Mouse (Mus musculus): Measurements from ENCODE around the gene Zfp772. TPM values are rescaled to one million over a fixed set of nuclear protein-coding genes. Genes with fewer than 3 reads are reported as not detected.
A peak's percentile ranks its signal among the peaks of the same experiment; 100 is the strongest.
"Not testable (repeated sequence)": the region's sequence is repeated elsewhere in the genome, so short reads cannot be mapped to it uniquely, and the experiment has no call there.

Gene Zfp772
- not detected in 2 replicates for polyA plus RNA-seq (2012; ENCODE audit: insufficient read depth, low replicate concordance)

GRCm38 (mm10) chr7:7209313-7210151 lies at the start of gene Zfp772:
Gene Zfp772 (minus strand): TSS chr7:7209998.
- not testable (repeated sequence) for H3K27me3 ChIP-seq (replicated peaks); H3K4me1 ChIP-seq; H3K9me3 ChIP-seq
- Histone ChIP-seq H3K36me3 (replicated peaks; ENCODE audit: low read length) (peaks cover 10% of the 10 kb centered on the region), H3K4me3 (replicated peaks) (peak within 1 kb of the TSS; percentile 82)

- H3K4me1 ChIP-seq; H3K9me3 ChIP-seq; H3K27me3 ChIP-seq (replicated peaks); H3K4me3 ChIP-seq (replicated peaks); H3K36me3 ChIP-seq (replicated peaks; ENCODE audit: low read length): not testable (repeated sequence)
These were observed 37.4 kb upstream of the Zfp772 start, which contains the start of gene Vmn2r29 for GRCm38 (mm10) chr7:7247228-7247627. Gene Vmn2r29 (minus strand): TSS chr7:7247328.

DNA sequence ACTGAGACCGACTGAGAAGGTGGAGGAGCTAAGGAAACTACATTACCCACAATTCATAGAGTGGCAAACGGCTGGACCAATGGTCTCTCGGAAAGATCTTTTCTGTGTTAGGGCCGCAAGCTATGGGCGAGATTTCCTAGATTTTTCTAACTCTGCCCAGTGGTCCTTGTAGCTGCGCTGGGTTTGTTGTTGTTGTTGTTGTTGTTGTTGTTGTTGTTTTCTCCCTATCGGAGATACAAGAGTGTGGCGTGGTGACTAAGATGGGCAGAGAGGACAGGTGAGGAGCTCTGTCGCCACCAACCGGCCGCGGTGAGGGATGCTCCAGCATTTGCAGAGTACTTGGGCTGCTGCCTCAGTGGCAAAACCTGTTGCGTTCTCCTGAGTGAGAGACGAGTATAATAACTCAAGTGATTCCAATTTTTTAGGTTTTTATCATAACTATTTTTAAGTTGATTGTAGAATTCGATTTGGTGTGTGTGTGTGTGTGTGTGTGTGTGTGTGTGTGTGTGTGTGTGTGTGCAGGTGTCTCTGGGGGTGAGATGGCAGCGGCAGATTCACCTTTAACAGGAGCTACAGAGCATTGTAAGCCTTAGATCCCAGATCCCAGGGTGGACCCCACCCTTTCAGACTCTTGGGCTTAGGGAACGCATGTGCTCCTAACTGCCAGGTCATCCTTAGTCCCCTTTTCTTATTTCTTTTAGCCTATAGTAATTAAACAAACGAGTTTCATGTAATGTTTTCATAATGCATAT lies 21.4 kb downstream of the Zfp772 start:
- H3K9me3 ChIP-seq: no peaks in the 10 kb centered on the region
- no peaks in the 10 kb centered on the region for H3K27me3 ChIP-seq (replicated peaks)
- peak overlapping the region; percentile 90 for H3K4me3 ChIP-seq (replicated peaks)
- no peaks in the 10 kb centered on the region for H3K36me3 ChIP-seq (replicated peaks; ENCODE audit: low read length)
- TF ChIP-seq GATA1 (IDR thresholded peaks at IDR 0.05; ENCODE audit: borderline replicate concordance, low read length) (no peak), FLI1 (IDR thresholded peaks at IDR 0.05; ENCODE audit: low read length) (no peak)
- peaks cover 7% of the 10 kb centered on the region for H3K4me1 ChIP-seq

DNA sequence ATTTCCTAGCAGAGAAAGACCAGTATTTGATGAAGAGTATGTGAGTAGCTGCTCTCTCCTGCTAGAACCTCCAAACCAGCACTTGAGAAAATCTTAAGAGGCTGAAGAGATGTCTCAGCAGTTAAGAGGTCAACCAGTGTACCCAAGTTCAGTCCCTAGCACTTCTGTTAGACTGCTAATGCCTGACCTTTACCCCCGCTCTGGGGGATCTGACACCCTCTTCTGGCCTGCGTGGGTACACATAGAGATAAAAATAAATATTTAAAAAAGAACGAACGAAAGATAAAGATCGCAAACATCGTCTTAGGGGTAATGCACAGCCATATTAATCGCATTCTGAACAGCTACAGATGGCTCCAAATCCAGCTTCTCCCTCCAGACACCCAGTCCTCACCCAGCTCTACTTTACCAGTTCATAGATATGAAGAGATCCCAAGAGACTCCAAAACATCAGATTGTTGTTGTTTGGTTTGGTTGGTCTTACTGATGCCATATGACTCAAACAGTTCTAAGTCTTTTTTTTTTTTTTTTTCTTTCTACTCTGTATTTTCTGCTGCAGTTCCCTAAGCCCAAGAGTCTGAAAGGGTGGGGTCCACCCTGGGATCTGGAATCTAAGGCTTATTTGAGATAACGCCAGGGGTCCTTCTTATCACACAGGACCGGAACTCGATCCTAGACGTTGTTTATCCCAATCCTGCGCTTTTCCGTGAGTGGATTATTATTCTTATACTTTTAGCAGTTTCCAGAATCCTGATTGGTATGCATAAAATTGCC lies 22.2 kb downstream of the Zfp772 start:
- peak overlapping the region; percentile 90 for H3K4me3 ChIP-seq (replicated peaks)
- no peak for TF ChIP-seq FLI1 (IDR thresholded peaks at IDR 0.05; ENCODE audit: low read length)
- no peak for TF ChIP-seq GATA1 (IDR thresholded peaks at IDR 0.05; ENCODE audit: borderline replicate concordance, low read length)
- H3K9me3 ChIP-seq: no peaks in the 10 kb centered on the region
- peaks cover 7% of the 10 kb centered on the region for H3K4me1 ChIP-seq
- no peaks in the 10 kb centered on the region for H3K27me3 ChIP-seq (replicated peaks)
- peaks cover 7% of the 10 kb centered on the region for H3K36me3 ChIP-seq (replicated peaks; ENCODE audit: low read length)

- Histone ChIP-seq H3K4me3 (replicated peaks) (no peak overlapping the region), H3K4me1 (peaks cover 7% of the 10 kb centered on the region), H3K9me3 (no peaks in the 10 kb centered on the region), H3K27me3 (replicated peaks) (no peaks in the 10 kb centered on the region), H3K36me3 (replicated peaks; ENCODE audit: low read length) (peaks cover 24% of the 10 kb centered on the region)
- TF ChIP-seq GATA1 (IDR thresholded peaks at IDR 0.05; ENCODE audit: borderline replicate concordance, low read length): no peak
- no peak for TF ChIP-seq FLI1 (IDR thresholded peaks at IDR 0.05; ENCODE audit: low read length)
These were observed 23.9 kb downstream of the Zfp772 start for GRCm38 (mm10) chr7:7185897-7186296.

GRCm38 (mm10) chr7:7171227-7172147 lies 38.3 kb downstream of the Zfp772 start, which contains the start of gene Zfp418:
Gene Zfp418 (plus strand): TSS chr7:7171330.
- Histone ChIP-seq H3K4me1 (peaks cover 13% of the 10 kb centered on the region; the same call in 1 of the 2 replicates), H3K27me3 (replicated peaks) (no peaks in the 10 kb centered on the region), H3K36me3 (replicated peaks; ENCODE audit: low read length) (peaks cover 18% of the 10 kb centered on the region), H3K9me3 (no peaks in the 10 kb centered on the region), H3K4me3 (replicated peaks) (peak within 1 kb of the TSS; percentile 96)
- TF ChIP-seq GATA1 (IDR thresholded peaks at IDR 0.05; ENCODE audit: borderline replicate concordance, low read length): no peak
- TF ChIP-seq FLI1 (IDR thresholded peaks at IDR 0.05; ENCODE audit: low read length): no peak

Other genes starting within 250 kb of the Zfp772 start
- not detected in 2 replicates for gene Aurkc, start 214.7 kb downstream of the Zfp772 start, polyA plus RNA-seq (2012; ENCODE audit: insufficient read depth, low replicate concordance)
- 1.5 TPM in 1 of 2 replicates, not detected in the other for gene Zfp954, start 88.5 kb downstream of the Zfp772 start, polyA plus RNA-seq (2012; ENCODE audit: insufficient read depth, low replicate concordance)
- gene Zfp773, start 73.2 kb downstream of the Zfp772 start, polyA plus RNA-seq (2012; ENCODE audit: insufficient read depth, low replicate concordance): not detected in 2 replicates
- gene Zfp418, start 38.7 kb downstream of the Zfp772 start, polyA plus RNA-seq (2012; ENCODE audit: insufficient read depth, low replicate concordance): 0.09 TPM in 1 of 2 replicates, not detected in the other
- gene Vmn2r29, start 37.3 kb upstream of the Zfp772 start, polyA plus RNA-seq (2012; ENCODE audit: insufficient read depth, low replicate concordance): not detected in 2 replicates
- gene Gm45844, start 68.3 kb upstream of the Zfp772 start, polyA plus RNA-seq (2012; ENCODE audit: insufficient read depth, low replicate concordance): 0.07 TPM in 1 of 2 replicates, not detected in the other
- 2.7 and 4.8 TPM in 2 replicates for gene Clcn4, start 90.9 kb upstream of the Zfp772 start, polyA plus RNA-seq (2012; ENCODE audit: insufficient read depth, low replicate concordance)
- 0.03 TPM in 1 of 2 replicates, not detected in the other for gene Vmn2r30, start 127.6 kb upstream of the Zfp772 start, polyA plus RNA-seq (2012; ENCODE audit: insufficient read depth, low replicate concordance)
- not detected in 2 replicates for gene Gm45783, start 164.6 kb upstream of the Zfp772 start, polyA plus RNA-seq (2012; ENCODE audit: insufficient read depth, low replicate concordance)
- 0.02 and 0.19 TPM in 2 replicates for gene Vmn2r31, start 189.7 kb upstream of the Zfp772 start, polyA plus RNA-seq (2012; ENCODE audit: insufficient read depth, low replicate concordance)

Measured in megakaryocyte, embryonic 14.5 days (primary cell).